Mouse (Mus musculus) hindbrain, embryonic 12.5 days (tissue): ENCODE data around the gene Sp3. TPM values are rescaled to one million over a fixed set of nuclear protein-coding genes. Genes with fewer than 3 reads are reported as not detected.
"Not testable (repeated sequence)": the region's sequence is repeated elsewhere in the genome, so short reads cannot be mapped to it uniquely, and the experiment has no call there.

Source experiments
- ATAC-seq: fragments of 200-750 bp; cut with Nextera tagmentation; 2 replicates; pipeline ENCODE4 v1.8.0; 2017; ENCODE audit warnings: moderate TSS enrichment; ENCODE audit not compliant: low FRiP score
- H3K27ac ChIP-seq: fragments of 300-500 bp; sonication (generic); 2 replicates; pipeline ENCODE4 v1.5.1; 2016; ENCODE audit warnings: mild to moderate bottlenecking
- H3K27me3 ChIP-seq: fragments of 300-500 bp; sonication (generic); 2 replicates; pipeline ENCODE4 v1.6.1; 2016; ENCODE audit warnings: mild to moderate bottlenecking
- H3K36me3 ChIP-seq: fragments of 300-500 bp; sonication (generic); 2 replicates; pipeline ENCODE4 v1.6.1; 2016; ENCODE audit warnings: mild to moderate bottlenecking
- H3K4me1 ChIP-seq: fragments of 300-500 bp; sonication (generic); 2 replicates; pipeline ENCODE4 v1.6.1; 2016
- H3K4me2 ChIP-seq: fragments of 300-500 bp; sonication (generic); replicated peaks from 2 replicates; pipeline ENCODE4 v1.6.1; 2016; ENCODE audit warnings: mild to moderate bottlenecking
- H3K4me3 ChIP-seq: fragments of 300-500 bp; sonication (generic); 2 replicates; pipeline ENCODE4 v1.5.1; 2016; ENCODE audit warnings: mild to moderate bottlenecking
- H3K9ac ChIP-seq: fragments of 300-500 bp; sonication (generic); 2 replicates; pipeline ENCODE4 v1.6.1; 2016; ENCODE audit warnings: mild to moderate bottlenecking, moderate library complexity
- H3K9me3 ChIP-seq: fragments of 300-500 bp; sonication (generic); replicated peaks from 2 replicates; pipeline ENCODE4 v1.6.1; 2016; ENCODE audit warnings: mild to moderate bottlenecking
- WGBS: fragments of 180-500 bp; shearing (Covaris S2); methylation state at CpG from one replicate; pipeline ENCODE4 v1.1.7; 2016; 5-methylcytosine and 5-hydroxymethylcytosine counted together
- polyA plus RNA-seq: library from polyadenylated mRNA; unstranded; fragments of >200 nt; fragmentation: Nextera tagmentation; extraction: Ambion mirVana; gene quantifications from 2 replicates; pipeline ENCODE4 v1.2.1, GENCODE M21; 2016

Sp3 gene
- polyA plus RNA-seq, result 66.3 and 69.0 TPM in 2 replicates

- WGBS, result under 1% methylated on average over 64 of the region's 64 CpGs
- ATAC-seq, result peak; percentile 91
- H3K27ac ChIP-seq, result peak within 1 kb of the TSS; percentile 100
- no peaks in the 10 kb centered on the region for H3K9me3 ChIP-seq
- peak within 1 kb of the TSS; percentile 98 for H3K4me3 ChIP-seq
- H3K4me2 ChIP-seq, result peak within 1 kb of the TSS; percentile 63
- peak within 1 kb of the TSS; percentile 100 for H3K9ac ChIP-seq
- H3K27me3 ChIP-seq, result no peaks in the 10 kb centered on the region
- H3K4me1 ChIP-seq, result peaks cover 23% of the 10 kb centered on the region
- H3K36me3 ChIP-seq, result no peaks in the 10 kb centered on the region
Measured at GRCm38 (mm10) chr2:72980337-72981074, at the start of gene Sp3. Gene Sp3 (minus strand): TSS chr2:72980446.

GRCm38 (mm10) chr2:73029846-73030245 lies 49.6 kb upstream of the Sp3 start:
- no peak for ATAC-seq
- Histone ChIP-seq H3K27me3 (no peaks in the 10 kb centered on the region), H3K9ac (no peak overlapping the region), H3K9me3 (no peaks in the 10 kb centered on the region), H3K36me3 (no peaks in the 10 kb centered on the region), H3K4me1 (no peaks in the 10 kb centered on the region), H3K4me3 (no peak overlapping the region), H3K27ac (no peak overlapping the region), H3K4me2 (no peak overlapping the region)
- WGBS, result 92% methylated on average over 3 of the region's 3 CpGs

- WGBS, result 82% methylated on average over 3 of the region's 3 CpGs
- Histone ChIP-seq H3K4me1 (no peaks in the 10 kb centered on the region), H3K4me2 (no peak overlapping the region), H3K27ac (no peak overlapping the region), H3K36me3 (no peaks in the 10 kb centered on the region), H3K4me3 (no peak overlapping the region), H3K9me3 (no peaks in the 10 kb centered on the region), H3K9ac (no peak overlapping the region), H3K27me3 (no peaks in the 10 kb centered on the region)
- no peak for ATAC-seq
Measured at GRCm38 (mm10) chr2:73028019-73028418, 47.8 kb upstream of the Sp3 start.

GRCm38 (mm10) chr2:73027126-73027525 lies 46.9 kb upstream of the Sp3 start:
- no peak overlapping the region for H3K27ac ChIP-seq
- 63% methylated on average over 3 of the region's 3 CpGs for WGBS
- no peak overlapping the region for H3K4me3 ChIP-seq
- H3K9me3 ChIP-seq, result no peaks in the 10 kb centered on the region
- H3K9ac ChIP-seq, result no peak overlapping the region
- no peak for ATAC-seq
- H3K4me2 ChIP-seq, result no peak overlapping the region
- H3K36me3 ChIP-seq, result no peaks in the 10 kb centered on the region
- H3K4me1 ChIP-seq, result no peaks in the 10 kb centered on the region
- no peaks in the 10 kb centered on the region for H3K27me3 ChIP-seq

GRCm38 (mm10) chr2:73023803-73024202 lies 43.6 kb upstream of the Sp3 start:
- Histone ChIP-seq H3K27me3 (no peaks in the 10 kb centered on the region), H3K4me2 (no peak overlapping the region), H3K27ac (no peak overlapping the region), H3K9ac (no peak overlapping the region), H3K4me1 (no peaks in the 10 kb centered on the region), H3K4me3 (no peak overlapping the region), H3K36me3 (no peaks in the 10 kb centered on the region), H3K9me3 (no peaks in the 10 kb centered on the region)
- no peak for ATAC-seq
- 46% methylated on average over 6 of the region's 6 CpGs for WGBS

- ATAC-seq, result no peak
- Histone ChIP-seq H3K9ac (no peak overlapping the region), H3K9me3 (no peaks in the 10 kb centered on the region), H3K27ac (no peak overlapping the region), H3K4me3 (no peak overlapping the region), H3K36me3 (no peaks in the 10 kb centered on the region), H3K4me2 (no peak overlapping the region), H3K27me3 (no peaks in the 10 kb centered on the region), H3K4me1 (no peaks in the 10 kb centered on the region)
- 83% methylated on average over 6 of the region's 6 CpGs for WGBS
Measured at GRCm38 (mm10) chr2:73021046-73021445, 40.8 kb upstream of the Sp3 start.

GRCm38 (mm10) chr2:73019371-73020146 lies 39.3 kb upstream of the Sp3 start:
- no peak overlapping the region for H3K4me2 ChIP-seq
- no peaks in the 10 kb centered on the region for H3K4me1 ChIP-seq
- H3K27ac ChIP-seq, result no peak overlapping the region
- no peak overlapping the region for H3K4me3 ChIP-seq
- no peak for ATAC-seq
- H3K36me3 ChIP-seq, result no peaks in the 10 kb centered on the region
- 78% methylated on average over 9 of the region's 9 CpGs for WGBS
- H3K27me3 ChIP-seq, result no peaks in the 10 kb centered on the region
- no peak overlapping the region for H3K9ac ChIP-seq
- no peaks in the 10 kb centered on the region for H3K9me3 ChIP-seq

- H3K27ac ChIP-seq, H3K4me3 ChIP-seq, H3K9ac ChIP-seq, H3K36me3 ChIP-seq, H3K27me3 ChIP-seq, ATAC-seq, H3K4me1 ChIP-seq, H3K4me2 ChIP-seq: not testable (repeated sequence)
- peaks cover 13% of the 10 kb centered on the region; the same call in 1 of the 2 replicates for H3K9me3 ChIP-seq
- 88% methylated on average over 9 of the region's 9 CpGs for WGBS
Measured at GRCm38 (mm10) chr2:73014063-73014462, 33.8 kb upstream of the Sp3 start.

- Histone ChIP-seq H3K4me1 (no peaks in the 10 kb centered on the region), H3K27me3 (no peaks in the 10 kb centered on the region), H3K9me3 (peaks cover 13% of the 10 kb centered on the region; the same call in 1 of the 2 replicates), H3K36me3 (no peaks in the 10 kb centered on the region), H3K9ac (no peak overlapping the region), H3K4me2 (no peak overlapping the region), H3K27ac (no peak overlapping the region), H3K4me3 (no peak overlapping the region)
- WGBS, result 75% methylated on average over 20 of the region's 20 CpGs
- ATAC-seq, result no peak
Measured at GRCm38 (mm10) chr2:73012636-73013035, 32.4 kb upstream of the Sp3 start.

GRCm38 (mm10) chr2:73007472-73007871 lies 27.2 kb upstream of the Sp3 start:
- H3K36me3 ChIP-seq, result no peaks in the 10 kb centered on the region
- H3K4me3 ChIP-seq, result no peak overlapping the region
- peaks cover 13% of the 10 kb centered on the region; the same call in 1 of the 2 replicates for H3K9me3 ChIP-seq
- no peak for ATAC-seq
- H3K4me1 ChIP-seq, result peaks cover 22% of the 10 kb centered on the region
- no peak overlapping the region for H3K27ac ChIP-seq
- 91% methylated on average over 9 of the region's 9 CpGs for WGBS
- H3K4me2 ChIP-seq, result no peak overlapping the region
- H3K9ac ChIP-seq, result no peak overlapping the region
- no peaks in the 10 kb centered on the region for H3K27me3 ChIP-seq

GRCm38 (mm10) chr2:73005611-73006515 lies 25.6 kb upstream of the Sp3 start:
- WGBS, result 49% methylated on average over 3 of the region's 3 CpGs
- ATAC-seq, result no peak
- Histone ChIP-seq H3K27me3 (no peaks in the 10 kb centered on the region), H3K4me3 (no peak overlapping the region), H3K4me2 (no peak overlapping the region), H3K36me3 (no peaks in the 10 kb centered on the region), H3K9ac (no peak overlapping the region), H3K4me1 (peaks cover 22% of the 10 kb centered on the region), H3K9me3 (peaks cover 11% of the 10 kb centered on the region; the same call in 1 of the 2 replicates), H3K27ac (peak overlapping the region; percentile 7; the same call in 1 of the 2 replicates)
